Mouse (Mus musculus) T-cell, adult 66 days (primary cell): ENCODE measurements around the gene Cog2. TPM values are rescaled to one million over a fixed set of nuclear protein-coding genes. Genes with fewer than 3 reads are reported as not detected.

Source experiments
- total RNA-seq, 2 experiments: library from RNA; stranded (reverse); gene quantifications; 3 replicates in 1 of 2; 4 replicates in 1 of 2; pipeline ENCODE4 v1.2.4; 2023

Cog2 gene
- 10 to 100 TPM; 52.1 to 53.8 TPM for total RNA-seq

GRCm38 (mm10) chr8:124520249-124521080 is at the start of gene Cog2:
Gene Cog2, plus strand, starts transcription at chr8:124520767.

GRCm38 (mm10) chr8:124569593-124569992 is 49.0 kb downstream of the Cog2 start, which contains the start of gene Agt:
Gene Agt, minus strand, starts transcription at chr8:124569706.

GRCm38 (mm10) chr8:124575811-124576210 is 55.2 kb downstream of the Cog2 start, which contains the start of gene Capn9:
Gene Capn9, plus strand, starts transcription at chr8:124576111.

Other genes with a start within 250 kb of the Cog2 start
- gene Pgbd5, start 81.1 kb upstream of the Cog2 start, total RNA-seq, result not detected
- gene Agt, start 48.9 kb downstream of the Cog2 start, total RNA-seq, result not detected
- not detected for gene Capn9, start 55.3 kb downstream of the Cog2 start, total RNA-seq
- gene 2310022B05Rik, start 142.6 kb downstream of the Cog2 start, total RNA-seq, result 1 to 10 TPM; 6.0 to 7.7 TPM
- 100 to 1,000 TPM; 220 to 276 TPM for gene Ttc13, start 201.2 kb downstream of the Cog2 start, total RNA-seq
- gene Arv1, start 201.4 kb downstream of the Cog2 start, total RNA-seq, result 10 to 100 TPM; 32.8 to 41.5 TPM
- gene Fam89a, start 231.1 kb downstream of the Cog2 start, total RNA-seq, result under 1 TPM in 1 of 2 experiments, not detected in 1; 0.70 TPM